Mouse (Mus musculus) ovary, postnatal 14 days (tissue): Measurements from ENCODE around the gene Sf3a2.

Source experiments
- DNase-seq: peaks from one replicate; pipeline ENCODE4 v3.0.0; 2022; ENCODE audit warnings: low spot score

The Sf3a2 gene

GRCm38 (mm10) chr10:80798150-80799006, at the start of gene Sf3a2, which contains the start of gene Plekhj1:
Gene Sf3a2 (plus strand): TSS chr10:80798198.
Gene Plekhj1 (minus strand): TSS chr10:80798626.
- peak; percentile 89 for DNase-seq

GRCm38 (mm10) chr10:80748609-80749008, 49.4 kb upstream of the Sf3a2 start:
- DNase-seq = peak; percentile 72

GRCm38 (mm10) chr10:80751188-80751832, 46.7 kb upstream of the Sf3a2 start:
- no peak for DNase-seq

- DNase-seq = peak; percentile 62
Measured at GRCm38 (mm10) chr10:80752079-80752625, 45.8 kb upstream of the Sf3a2 start.

GRCm38 (mm10) chr10:80754594-80755290, 43.3 kb upstream of the Sf3a2 start, which contains the start of gene Dot1l:
Gene Dot1l (plus strand): TSS chr10:80755206.
- peak; percentile 97 for DNase-seq

GRCm38 (mm10) chr10:80755291-80756015, 42.5 kb upstream of the Sf3a2 start:
- no peak for DNase-seq

- no peak for DNase-seq
Measured at GRCm38 (mm10) chr10:80756099-80756498, 41.9 kb upstream of the Sf3a2 start.

GRCm38 (mm10) chr10:80756509-80756908, 41.5 kb upstream of the Sf3a2 start:
- no peak for DNase-seq

GRCm38 (mm10) chr10:80756967-80757366, 41.0 kb upstream of the Sf3a2 start:
- DNase-seq = no peak

GRCm38 (mm10) chr10:80757717-80758116, 40.3 kb upstream of the Sf3a2 start:
- DNase-seq = peak; percentile 49

- no peak for DNase-seq
Measured at GRCm38 (mm10) chr10:80758651-80759050, 39.3 kb upstream of the Sf3a2 start.

- DNase-seq = no peak
Measured at GRCm38 (mm10) chr10:80760596-80761524, 37.1 kb upstream of the Sf3a2 start.

GRCm38 (mm10) chr10:80761821-80762220, 36.2 kb upstream of the Sf3a2 start:
- DNase-seq = no peak

- no peak for DNase-seq
Measured at GRCm38 (mm10) chr10:80763502-80763901, 34.5 kb upstream of the Sf3a2 start.

GRCm38 (mm10) chr10:80765746-80766145, 32.3 kb upstream of the Sf3a2 start:
- DNase-seq = no peak

GRCm38 (mm10) chr10:80766161-80766815, 31.7 kb upstream of the Sf3a2 start:
- DNase-seq = no peak

GRCm38 (mm10) chr10:80768365-80768764, 29.6 kb upstream of the Sf3a2 start:
- no peak for DNase-seq

GRCm38 (mm10) chr10:80773816-80774215, 24.2 kb upstream of the Sf3a2 start:
- DNase-seq = no peak

- DNase-seq = peak; percentile 76
Measured at GRCm38 (mm10) chr10:80774549-80774948, 23.4 kb upstream of the Sf3a2 start.

- DNase-seq = no peak
Measured at GRCm38 (mm10) chr10:80774981-80775380, 23.0 kb upstream of the Sf3a2 start.
